12 mouse cellular contexts compared by ENCODE assay signal in genomic region chr1:32309637-32310036, GRCm38 (mm10).
"Had no signal": no experiment of that assay in that cellular context is flagged by ENCODE, and none has a peak within 500 bp of the region (broad histone marks: within the 10 kb centered on the region; RNA-seq: fewer than 3 reads in every experiment).

No protein-coding gene starts in this region.

- H3K4me2 ChIP-seq: liver, embryonic 11.5 days; liver, embryonic 15.5 days; lung, embryonic 15.5 days; midbrain, embryonic 11.5 days had no signal

- H3K36me3 ChIP-seq: limb, embryonic 10.5 days; liver, embryonic 15.5 days; lung, embryonic 15.5 days had no signal

- H3K27me3 ChIP-seq: liver, embryonic 15.5 days; lung, embryonic 15.5 days; megakaryocyte, embryonic 14.5 days had no signal

- ATAC-seq: midbrain, embryonic 16.5 days had no signal

- H3K4me3 ChIP-seq: left cerebral cortex, adult 2 months; limb, embryonic 10.5 days; liver, embryonic 15.5 days; lung, embryonic 15.5 days; megakaryocyte, embryonic 14.5 days had no signal

- H3K27ac ChIP-seq: left cerebral cortex, adult 2 months; limb, embryonic 10.5 days; liver, embryonic 15.5 days; lung, embryonic 15.5 days; macrophage; stomach, postnatal 0 days had no signal

- H3K9ac ChIP-seq: liver, embryonic 15.5 days; lung, embryonic 15.5 days had no signal

- H3K4me1 ChIP-seq: limb, embryonic 10.5 days; liver, embryonic 15.5 days; lung, embryonic 15.5 days; megakaryocyte, embryonic 14.5 days had no signal

- H3K9me3 ChIP-seq: limb, embryonic 10.5 days; liver, embryonic 15.5 days; lung, embryonic 15.5 days; megakaryocyte, embryonic 14.5 days had no signal

- DNase-seq: kidney, postnatal 14 days; thymus, postnatal 4 days had no signal
